Mouse (Mus musculus): ENCODE data around the gene Slc47a1. TPM values are rescaled to one million over a fixed set of nuclear protein-coding genes. Genes with fewer than 3 reads are reported as not detected.
"Not testable (repeated sequence)": the region's sequence is repeated elsewhere in the genome, so short reads cannot be mapped to it uniquely, and the experiment has no call there.

The Slc47a1 gene
- polyA plus RNA-seq (2017; shearing (Covaris generic)), result not detected

DNA sequence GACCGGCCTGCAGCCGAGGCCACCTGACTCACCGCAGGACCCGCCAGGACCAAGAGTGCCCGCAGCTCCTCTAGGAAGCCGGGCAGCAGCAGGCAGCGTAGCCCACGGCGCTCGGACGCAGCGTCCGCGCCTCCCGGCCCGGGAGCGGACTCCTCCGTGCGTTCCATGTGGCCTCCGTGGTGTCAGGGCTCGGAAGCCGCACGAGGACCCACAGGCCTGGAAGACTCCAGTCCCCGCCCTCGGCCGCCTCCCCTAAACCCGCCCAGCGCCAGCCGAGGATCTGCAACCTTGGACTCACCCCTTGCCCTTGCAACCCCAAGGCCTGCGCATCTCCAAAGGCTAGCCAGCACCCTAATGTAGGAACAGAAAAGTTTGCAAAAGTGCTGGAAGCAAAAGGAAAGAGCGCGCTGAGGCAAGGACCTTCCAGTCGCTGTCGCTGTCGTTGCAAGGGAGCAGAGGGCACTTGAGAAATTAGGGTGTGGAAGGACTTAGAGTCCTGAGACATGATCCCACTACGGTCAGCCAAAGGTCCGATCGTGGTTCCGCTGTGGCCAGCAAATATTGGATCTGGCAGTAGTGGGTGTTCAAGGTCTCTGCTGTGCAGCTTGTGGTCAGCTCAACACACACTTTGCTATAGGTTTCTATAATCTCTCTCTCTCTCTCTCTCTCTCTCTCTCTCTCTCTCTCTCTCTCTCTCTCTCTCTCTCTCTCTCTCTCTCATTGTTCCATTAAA is at the start of gene Slc47a1:
Gene Slc47a1 (minus strand): TSS at position 465 of the 733 bp plus-strand sequence.
- ATAC-seq, result no peak

- ATAC-seq, result no peak
These were observed 41.1 kb upstream of the Slc47a1 start for GRCm38 (mm10) chr11:61419253-61419652.

- peak; percentile 69 for ATAC-seq
These were observed 39.9 kb upstream of the Slc47a1 start for GRCm38 (mm10) chr11:61417945-61418551.

GRCm38 (mm10) chr11:61416540-61416939 is 38.4 kb upstream of the Slc47a1 start:
- not testable (repeated sequence) for ATAC-seq

GRCm38 (mm10) chr11:61415444-61415843 is 37.3 kb upstream of the Slc47a1 start:
- no peak for ATAC-seq

DNA sequence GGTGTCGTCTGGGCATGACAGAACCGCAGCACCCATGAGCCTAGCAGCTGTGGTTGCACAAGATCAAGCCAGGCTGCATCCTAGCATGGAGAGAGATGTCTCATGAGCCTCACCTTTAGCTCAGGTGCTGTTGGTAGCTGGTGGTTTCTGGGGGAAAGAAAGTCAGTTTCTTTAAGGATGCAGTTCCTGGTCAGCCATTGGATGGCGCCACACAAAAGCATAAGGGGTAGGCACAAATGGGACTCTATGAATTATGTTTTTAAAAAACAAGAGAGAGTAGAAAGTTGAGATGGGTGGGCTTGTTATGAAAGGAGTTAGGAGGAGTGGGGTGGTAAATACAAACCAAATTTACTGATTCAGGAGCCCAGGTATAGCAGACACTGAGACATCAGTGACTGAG is 36.4 kb upstream of the Slc47a1 start:
- no peak for ATAC-seq

DNA sequence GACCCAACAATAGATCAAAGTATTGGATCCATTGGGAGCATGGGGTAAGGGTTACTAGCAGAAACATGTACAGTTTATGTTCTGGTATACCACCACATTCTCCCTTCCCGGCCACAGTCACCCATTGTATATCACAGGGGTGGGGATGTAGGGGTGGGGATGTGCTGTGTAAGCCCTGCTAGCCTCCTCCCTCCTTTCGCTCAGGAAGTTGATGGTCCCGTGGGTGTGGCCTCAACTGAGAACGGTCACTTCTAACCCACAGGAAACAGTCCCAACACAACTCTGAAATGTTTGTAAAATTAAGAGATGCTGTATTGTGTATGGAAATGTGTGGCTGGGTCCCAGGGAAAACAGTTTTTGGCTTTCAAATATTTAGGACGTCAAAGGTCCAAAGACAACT is 35.3 kb upstream of the Slc47a1 start:
- ATAC-seq, result no peak

DNA sequence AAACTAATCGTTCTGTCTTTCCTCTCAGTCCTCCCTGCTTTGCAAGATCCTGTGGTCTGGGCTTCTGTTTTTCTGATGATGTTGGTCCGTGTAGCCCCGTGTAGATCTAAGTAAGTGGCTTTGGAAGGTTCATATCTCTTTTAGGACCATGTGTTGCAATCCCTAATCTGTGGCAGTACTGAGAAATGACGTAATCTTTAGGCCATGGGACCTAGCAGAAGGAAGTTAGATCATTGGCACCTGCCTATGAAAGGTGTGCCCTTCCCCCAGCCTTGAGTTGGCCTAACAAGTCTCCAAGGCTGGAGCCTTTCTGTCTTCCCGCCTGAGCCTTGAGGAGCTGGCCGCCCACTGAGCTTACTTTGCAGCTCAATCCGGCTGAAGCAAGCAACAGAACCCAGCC is 33.7 kb upstream of the Slc47a1 start:
- ATAC-seq, result no peak

DNA sequence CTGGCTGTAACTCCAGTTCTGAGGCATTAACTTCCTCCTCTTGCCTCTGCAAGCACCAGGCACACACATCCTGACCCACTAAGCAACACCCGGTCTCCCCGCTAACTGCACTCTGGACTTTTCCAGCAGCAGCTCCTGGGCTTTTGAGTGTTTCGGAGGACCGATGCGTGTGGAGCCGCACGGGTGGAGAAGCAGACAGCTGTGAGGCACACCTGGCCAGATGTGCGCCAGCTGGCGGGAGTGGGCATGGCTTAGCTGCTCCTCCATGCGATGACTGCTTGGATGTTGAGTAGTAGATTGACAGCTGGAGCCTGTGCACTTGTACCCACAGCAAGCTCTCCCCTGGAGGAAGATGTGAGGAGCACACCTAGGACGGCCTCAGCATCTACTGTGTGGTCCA is 33.1 kb upstream of the Slc47a1 start:
- no peak for ATAC-seq

DNA sequence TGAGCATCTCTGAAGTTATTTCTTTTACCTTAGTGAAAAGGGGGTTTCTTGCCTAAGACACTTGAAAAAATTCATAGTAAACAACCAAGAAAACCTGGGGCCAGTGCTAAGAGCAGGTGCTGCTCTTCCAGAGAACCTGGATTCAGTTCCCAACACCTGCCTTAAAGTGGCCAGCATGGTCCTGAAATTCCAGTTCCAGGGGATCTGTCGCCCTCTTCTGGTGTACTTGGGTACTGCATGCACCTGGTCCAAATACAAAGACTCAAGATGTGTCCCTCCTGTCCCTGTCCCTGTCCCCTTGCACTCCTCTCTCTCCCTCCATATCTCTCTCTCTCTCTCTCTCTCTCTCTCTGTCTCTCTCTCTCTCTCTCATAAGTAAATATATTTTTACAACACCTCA is 32.0 kb upstream of the Slc47a1 start:
- no peak for ATAC-seq

- no peak for ATAC-seq
These were observed 30.9 kb upstream of the Slc47a1 start for GRCm38 (mm10) chr11:61409051-61409450.

GRCm38 (mm10) chr11:61408184-61409027 is 30.3 kb upstream of the Slc47a1 start:
- peak; percentile 77 for ATAC-seq

- ATAC-seq, result peak; percentile 86
These were observed 29.6 kb upstream of the Slc47a1 start for GRCm38 (mm10) chr11:61407638-61408183.

DNA sequence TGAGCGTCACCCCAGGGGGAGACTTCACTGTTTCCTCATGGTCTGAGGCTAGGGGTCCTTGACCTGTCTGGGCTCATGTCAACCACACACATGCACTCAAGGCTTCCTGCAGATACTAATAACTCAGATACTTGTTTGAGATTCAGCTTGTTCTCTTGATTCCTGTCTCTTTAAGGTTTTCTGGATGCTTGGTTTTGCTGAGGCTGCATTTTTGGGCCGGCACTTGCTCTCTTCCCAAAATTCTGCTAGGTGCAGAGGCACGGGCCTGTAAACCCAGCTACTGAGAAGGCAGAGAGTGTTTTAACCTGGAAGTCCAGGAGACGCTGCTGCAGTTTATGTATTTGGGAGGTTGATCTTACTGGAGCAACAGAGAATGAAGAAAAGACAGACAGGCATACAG is 23.6 kb upstream of the Slc47a1 start:
- ATAC-seq, result no peak

DNA sequence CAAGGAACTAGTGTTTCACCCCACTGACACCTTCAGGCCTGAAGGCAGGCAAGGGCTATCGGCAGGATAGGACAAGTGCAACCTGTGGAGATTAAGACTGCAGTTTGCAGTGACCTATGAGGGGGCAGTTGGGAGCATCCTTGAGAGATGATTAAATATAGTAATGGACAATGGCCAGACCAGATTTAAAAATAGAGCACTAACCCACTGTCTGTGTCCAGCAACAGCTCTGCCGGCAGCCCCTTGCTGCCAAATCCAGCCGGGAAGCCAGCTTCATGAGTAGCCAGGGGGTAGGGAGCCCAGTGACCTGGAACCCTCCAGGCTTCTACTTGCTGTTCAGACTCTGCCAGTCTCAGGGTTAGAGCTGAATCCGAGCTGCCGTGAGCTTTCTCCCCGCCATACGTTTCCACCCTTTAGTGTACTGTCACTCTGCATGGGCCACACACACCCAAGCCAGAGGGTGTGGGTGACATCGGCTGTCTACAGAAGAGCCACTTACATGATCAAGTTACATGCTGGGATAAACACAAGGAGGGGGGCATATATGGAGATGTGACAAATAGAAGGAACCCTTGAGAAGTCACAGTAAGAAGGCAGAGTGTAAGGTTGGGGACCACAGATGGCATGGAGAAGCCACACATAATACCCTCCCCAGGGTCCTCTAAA is 22.7 kb upstream of the Slc47a1 start:
- no peak for ATAC-seq

GRCm38 (mm10) chr11:61397423-61398043 is 19.4 kb upstream of the Slc47a1 start:
- ATAC-seq, result not testable (repeated sequence)

- no peak for ATAC-seq
These were observed 10.8 kb upstream of the Slc47a1 start for GRCm38 (mm10) chr11:61388936-61389335.

- no peak for ATAC-seq
These were observed 9.9 kb upstream of the Slc47a1 start for GRCm38 (mm10) chr11:61388012-61388411.

GRCm38 (mm10) chr11:61387233-61387632 is 9.1 kb upstream of the Slc47a1 start:
- no peak for ATAC-seq

- ATAC-seq, result no peak
These were observed 7.6 kb upstream of the Slc47a1 start for GRCm38 (mm10) chr11:61385725-61386124.

DNA sequence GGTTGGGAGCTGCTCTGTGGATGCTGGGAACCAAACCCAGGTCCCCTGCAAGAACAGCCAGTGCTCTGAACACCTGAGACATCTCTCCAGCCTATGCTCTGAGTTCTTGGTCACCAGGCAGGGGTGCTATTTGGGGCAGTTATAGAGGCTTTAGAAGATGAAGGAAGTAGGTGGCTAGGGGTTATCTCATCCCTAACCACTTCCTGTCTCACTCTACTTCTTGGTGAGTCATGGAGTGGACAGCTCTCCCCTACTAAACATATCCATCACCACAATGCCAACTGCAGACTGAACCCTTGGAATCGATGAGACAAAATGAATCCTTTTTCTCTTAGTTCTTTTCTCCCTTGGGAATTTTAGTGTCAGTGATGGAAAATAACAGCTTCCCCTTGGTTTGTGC is 3.1 kb upstream of the Slc47a1 start:
- no peak for ATAC-seq

DNA sequence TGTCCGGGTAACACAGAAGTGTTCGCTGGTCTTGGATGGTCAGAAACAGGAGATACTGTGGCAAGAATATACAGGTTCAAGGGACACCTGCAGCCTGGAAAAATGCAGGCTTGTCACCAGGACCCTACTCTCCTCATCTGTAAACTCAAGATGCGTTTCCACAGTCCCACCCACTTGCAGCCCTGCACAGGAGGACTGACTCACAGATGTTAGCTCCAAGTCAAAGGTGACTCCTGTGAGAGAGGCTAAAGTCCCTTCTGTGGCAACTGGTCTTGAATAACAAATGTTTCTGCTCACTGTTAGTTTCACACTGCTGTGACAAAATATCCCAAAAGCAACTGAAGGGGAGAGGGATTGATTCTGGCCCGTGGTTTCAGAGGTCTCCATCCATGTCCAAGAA is 506 bp upstream of the Slc47a1 start:
- ATAC-seq, result no peak

All from CD4-positive, CD25-positive, alpha-beta regulatory T cell, adult 4 months (primary cell).